Mouse (Mus musculus) embryonic fibroblast, embryonic 13.5 days (primary cell): ENCODE results near the gene Glyr1.

ENCODE experiments used
- CTCF ChIP-seq: IDR thresholded peaks from 2 replicates; pipeline ENCODE4 v1.5.1; 2011; ENCODE audit warnings: mild to moderate bottlenecking, control low read depth, low read length, moderate library complexity, borderline replicate concordance; ENCODE audit not compliant: insufficient read depth
- POLR2A ChIP-seq: IDR thresholded peaks from 2 replicates; pipeline ENCODE4 v1.6.1; 2011; ENCODE audit warnings: low read depth, mild to moderate bottlenecking, control low read depth, low read length, moderate library complexity

- TF ChIP-seq CTCF (no peak), POLR2A (no peak)
Measured at GRCm38 (mm10) chr16:4997553-4997952, 52.1 kb downstream of the Glyr1 start, which contains the start of gene Sept12.
